Mouse (Mus musculus) telencephalon, adult 2 months (tissue): ENCODE measurements around the gene Pde6d.
"Not testable (repeated sequence)": the region's sequence is repeated elsewhere in the genome, so short reads cannot be mapped to it uniquely, and the experiment has no call there.

Source experiments
- DNase-seq: peaks from one replicate; pipeline ENCODE4 v3.0.0-alpha.2; 2011; ENCODE audit warnings: low read depth, low spot score

The Pde6d gene

DNA sequence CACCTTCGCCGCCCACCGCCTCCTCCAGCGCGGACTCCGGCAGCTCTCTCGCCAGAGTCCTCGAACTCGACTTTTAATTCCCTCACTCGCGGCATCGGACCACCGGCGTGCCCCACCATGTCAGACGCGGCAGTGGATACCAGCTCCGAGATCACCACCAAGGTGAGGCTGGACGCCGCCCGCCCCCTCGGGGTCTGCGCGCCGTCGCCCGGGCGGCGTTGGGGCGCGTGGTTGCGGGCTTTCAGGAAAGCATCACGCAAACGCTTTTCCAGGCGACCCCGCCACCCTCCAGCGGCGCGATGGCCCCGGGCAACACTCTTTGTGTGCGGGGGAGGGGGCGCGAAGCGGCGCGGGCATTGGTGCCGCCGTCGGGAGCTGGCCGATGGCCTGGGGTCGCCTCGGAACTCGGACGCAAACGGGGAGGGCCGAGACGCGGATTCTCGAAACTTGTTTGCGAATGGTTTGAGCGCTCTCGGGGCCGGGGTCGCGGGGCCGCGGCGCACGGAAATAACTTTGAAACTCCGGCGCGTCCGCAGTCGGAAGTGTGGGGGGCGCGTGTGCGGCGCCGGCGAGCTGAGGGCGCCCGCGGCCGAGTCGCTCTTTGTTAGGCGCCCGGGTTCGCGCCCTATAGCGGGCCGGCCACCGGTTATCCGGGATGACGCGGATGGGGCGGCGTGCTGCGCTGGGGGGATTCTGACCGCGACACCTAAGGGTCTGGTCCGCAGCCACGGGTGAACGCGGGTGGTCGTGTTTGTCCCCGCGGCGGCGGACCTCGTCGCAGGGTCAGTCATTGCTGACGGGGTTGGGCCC lies 55.4 kb downstream of the Pde6d start:
- no peak for DNase-seq

DNA sequence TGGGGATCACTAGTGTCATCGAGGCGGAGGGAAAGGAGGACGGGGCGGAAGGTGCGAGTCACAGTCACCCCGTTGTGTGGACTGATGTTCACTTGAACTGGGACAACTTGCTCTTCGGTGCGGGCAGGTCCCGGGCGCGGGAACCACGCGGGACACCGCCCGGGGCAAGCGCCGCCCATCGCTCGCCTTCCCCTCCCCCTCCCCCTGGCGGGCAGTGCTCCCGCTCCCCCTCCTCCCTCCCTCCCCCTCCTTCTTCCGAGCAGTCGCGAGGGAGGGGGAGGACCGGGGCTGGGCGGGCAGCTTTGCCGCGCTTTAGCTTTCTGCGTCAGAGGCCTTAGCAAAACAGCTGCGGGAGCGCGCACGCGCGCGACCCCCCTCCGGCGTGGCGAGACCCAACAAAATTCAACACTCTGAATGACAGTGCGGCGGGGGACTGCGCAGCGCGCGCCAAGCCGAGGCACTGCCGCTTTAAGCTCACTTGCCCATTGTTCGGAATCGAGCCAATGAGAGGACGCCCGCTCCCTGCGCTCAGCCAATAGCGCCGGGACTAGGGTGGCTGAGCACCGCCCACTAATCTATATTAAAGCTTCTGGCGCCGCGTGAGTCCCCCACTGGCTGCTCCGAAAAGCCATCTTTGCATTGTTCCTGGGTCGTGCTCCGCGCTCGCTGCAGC lies 56.2 kb downstream of the Pde6d start, which contains the start of gene Ptma:
TSS of gene Ptma (plus strand) at position 611 of the 673 bp plus-strand sequence.
- DNase-seq: peak; percentile 99

DNA sequence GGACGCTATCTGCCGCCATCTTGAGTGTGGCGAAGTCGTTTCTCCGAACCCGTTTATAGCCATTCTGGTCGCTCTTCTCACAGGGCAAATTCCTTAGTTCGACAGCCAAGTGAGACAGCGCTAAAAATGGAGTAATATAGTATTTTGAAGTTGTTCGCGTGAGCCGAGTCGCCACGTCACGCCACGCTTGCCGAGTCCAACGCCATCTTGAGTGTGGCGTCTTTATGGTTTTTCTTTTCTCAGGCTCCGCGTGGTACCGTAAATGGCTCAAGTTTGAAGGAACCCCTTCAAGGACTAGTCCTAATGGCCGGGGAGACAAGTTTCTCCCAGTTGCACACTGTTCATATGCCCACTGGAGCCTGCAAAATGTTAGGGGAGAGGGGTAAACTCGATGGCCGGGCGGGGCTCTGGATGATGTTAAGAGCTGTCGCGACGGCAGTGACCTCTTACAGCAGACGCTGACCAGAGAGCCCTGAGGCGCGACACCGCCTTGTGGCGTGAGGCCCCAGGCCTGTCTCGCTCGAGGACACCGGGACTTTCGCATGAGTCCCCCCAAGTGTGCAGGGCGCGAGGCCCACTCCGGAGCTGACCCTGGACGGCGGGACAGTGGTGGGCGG lies 56.8 kb downstream of the Pde6d start:
- DNase-seq: no peak

DNA sequence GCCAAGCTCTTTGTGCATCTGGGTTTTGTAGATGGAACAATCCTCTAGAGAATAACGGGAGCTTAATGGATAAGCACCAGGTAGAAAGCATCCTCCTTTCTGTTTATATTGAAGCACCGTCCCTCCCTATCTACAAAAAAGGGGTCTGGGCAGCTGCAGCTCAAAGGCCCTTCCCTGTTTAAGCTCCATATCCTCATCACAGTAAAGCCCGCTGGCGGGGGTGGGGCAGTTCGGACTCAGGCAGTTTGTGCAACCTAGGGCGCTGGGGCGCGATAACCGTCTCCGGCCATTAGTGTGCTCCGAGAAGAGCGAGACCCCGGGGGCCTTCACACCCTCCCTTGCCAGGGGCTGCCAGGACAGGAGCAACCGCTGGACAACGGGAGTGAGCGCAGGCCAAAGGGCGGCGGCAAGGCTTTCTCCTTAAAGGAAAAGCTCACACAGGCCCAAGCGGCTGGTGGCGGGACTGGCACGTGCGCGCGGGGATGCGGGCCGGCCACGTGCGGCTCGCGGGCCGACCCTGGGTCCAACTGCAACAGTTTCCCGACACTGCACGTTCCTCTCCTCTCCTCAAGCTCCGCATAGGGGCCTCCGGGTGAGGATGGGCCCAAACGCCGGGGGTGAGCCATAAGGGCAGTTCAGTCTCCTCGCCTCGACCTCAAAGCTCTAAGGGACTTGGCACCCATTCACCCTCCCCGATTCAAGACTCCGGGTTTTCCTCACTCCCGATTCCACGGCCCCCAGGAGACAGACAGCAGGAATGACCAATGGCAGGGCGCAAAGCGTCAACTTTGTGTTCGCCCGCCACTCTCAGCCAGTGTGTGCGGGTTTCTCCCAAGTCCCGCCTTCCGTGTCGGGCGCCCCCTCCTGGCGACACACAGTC lies 57.6 kb downstream of the Pde6d start:
- DNase-seq: peak; percentile 99

DNA sequence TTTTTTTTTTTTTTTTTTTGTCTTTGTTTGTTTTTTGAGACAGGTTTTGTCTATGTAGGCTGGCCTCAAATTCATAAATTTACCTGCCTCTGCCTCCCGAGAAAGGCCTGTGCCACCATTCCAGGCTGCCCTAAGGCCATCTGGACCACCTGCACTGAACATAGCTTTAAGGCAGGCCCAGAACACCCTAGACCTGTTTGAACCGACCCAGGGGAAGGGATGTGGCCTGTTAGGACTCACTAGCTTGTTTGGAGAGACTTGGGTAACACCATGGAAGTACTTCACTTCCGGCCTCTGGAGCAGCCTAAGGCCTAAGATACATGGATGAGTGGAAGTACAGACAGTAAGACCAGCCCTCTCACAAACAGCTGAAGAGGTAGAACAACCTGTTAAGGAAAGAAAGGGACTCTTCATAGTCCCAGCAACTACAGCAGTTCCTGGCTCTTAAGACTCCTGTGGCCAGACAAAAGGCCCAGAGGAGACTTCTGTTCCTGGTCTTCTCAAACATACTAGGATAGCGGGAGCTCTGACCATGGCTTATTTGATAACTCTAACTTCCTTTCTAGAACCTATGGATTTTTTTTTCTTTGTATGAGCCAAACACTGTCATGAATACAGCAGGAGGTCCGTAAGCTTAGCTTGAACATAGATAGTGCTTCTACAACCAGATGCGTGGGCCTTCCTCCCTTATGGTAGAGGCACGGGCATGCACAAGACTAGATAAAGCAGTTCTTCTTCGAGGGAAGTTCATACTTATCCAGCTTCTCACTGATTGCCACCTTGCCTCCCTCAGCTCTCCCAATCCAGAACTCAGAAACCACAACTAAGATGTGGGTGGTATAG lies 58.4 kb downstream of the Pde6d start:
- no peak for DNase-seq

DNA sequence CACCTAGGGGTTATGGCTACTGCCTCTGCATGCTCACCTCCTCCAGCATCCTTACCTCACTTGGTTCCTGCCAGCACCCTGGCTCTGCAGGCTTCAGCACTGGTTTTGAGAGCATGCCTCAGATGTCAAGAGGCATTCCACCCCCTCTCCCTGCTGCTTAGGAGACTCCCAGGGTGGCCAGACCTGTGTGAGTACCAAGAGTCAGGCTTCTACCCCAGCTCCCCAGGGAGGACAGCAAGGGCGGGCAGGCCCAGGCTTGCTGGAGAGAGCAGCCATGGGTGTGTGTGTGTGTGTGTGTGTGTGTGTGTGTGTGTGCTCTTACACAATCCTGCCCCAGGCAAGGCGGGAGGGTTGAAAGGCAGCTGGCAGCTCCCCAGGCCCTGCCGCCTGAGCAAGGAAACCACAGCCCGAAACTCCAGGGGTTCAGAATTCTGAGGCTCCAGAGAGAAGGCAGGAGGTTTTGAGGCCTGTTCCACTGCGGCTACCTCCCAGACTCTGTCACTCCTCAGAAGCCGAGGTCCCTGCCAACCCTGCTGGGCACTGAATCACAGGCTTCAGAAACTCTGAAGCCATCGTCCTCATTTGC lies 60.0 kb downstream of the Pde6d start:
- no peak for DNase-seq

DNA sequence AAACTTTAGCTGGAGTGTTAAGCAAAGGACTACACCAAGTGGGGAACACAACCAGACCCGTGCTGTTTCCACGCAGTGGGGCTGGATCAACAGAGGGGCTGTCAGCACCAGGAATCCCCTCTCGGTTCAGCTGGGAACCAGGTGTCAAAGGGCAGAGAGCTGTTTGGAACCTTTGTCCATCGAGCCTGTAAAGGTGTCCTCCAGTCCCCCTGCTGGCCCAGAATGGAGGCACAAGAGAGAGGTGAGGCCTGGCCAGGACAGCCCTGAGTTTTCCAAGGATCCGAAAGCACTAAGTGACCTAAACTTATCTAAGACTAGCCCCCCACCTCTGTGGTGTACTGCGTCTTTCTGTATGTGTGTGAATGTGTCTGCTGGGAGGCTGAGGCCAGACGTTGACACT lies 62.1 kb downstream of the Pde6d start:
- DNase-seq: no peak

DNA sequence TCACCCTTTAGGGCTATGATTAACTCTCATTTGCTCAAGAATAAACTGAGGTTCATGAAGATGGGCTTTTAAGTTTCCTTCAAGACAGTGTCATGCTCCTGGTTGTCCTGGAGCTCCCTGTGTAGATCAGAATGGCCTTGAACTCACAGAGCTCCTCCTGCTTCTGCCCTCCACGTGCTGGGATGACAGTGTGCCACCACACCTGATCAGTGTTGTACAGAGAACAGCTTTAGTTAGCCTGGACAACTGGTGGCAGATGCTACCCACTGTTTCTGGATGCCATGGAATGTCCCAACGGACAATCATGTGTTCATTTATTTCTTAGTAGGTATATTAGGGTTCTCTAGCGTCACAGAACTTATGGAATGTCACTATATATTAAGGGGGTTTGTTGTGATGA lies 65.4 kb downstream of the Pde6d start:
- no peak for DNase-seq

DNA sequence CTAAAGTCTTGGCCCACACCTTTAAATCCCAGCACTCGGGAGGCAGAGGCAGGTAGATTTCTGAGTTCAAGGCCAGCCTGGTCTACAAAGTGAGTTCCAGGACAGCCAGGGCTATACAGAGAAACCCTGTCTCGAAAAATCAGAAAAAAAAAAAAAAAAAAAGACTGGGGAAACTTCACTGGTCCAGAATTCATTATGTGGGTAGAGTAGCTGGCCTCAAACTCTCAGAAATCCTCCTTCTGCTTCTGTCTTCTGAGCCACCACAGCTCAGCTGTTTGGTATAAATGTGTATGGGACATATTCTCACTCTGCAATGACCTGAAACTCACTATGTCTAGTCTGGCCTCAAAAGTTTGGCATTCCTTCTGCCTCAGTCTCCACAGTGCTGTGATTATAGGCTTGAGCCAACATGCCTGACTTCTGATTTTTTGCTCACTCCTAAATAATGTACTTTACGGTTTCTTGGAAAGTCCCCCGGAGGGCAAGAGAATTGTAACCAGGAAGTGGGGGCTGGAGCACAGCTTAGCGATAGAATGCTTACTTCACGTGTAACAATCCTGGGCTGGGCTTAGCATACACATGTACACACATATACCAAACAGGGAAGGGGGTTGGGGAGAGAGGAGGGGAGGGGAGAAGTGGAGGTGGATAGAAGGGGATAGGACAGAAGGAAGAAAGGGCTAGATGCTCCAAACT lies 66.6 kb downstream of the Pde6d start:
- no peak for DNase-seq

DNA sequence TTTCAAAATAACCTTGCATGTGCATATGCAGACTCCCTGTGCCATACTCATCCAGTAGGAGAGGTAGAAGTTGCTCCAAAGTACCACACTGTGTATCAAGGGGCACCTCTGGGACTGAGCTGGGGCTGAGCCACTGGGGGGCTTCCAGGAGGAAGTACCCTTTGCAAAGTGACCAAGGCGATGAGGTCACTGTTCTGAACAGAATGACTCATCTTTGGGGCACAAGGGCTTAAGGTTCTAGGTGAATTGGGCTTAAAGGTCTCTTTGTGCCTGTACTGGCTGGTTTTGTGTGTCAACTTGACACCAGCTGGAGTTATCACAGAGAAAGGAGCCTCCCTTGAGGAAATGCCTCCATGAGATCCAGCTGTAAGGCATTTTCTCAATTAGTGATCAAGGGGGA lies 69.4 kb downstream of the Pde6d start:
- not testable (repeated sequence) for DNase-seq

DNA sequence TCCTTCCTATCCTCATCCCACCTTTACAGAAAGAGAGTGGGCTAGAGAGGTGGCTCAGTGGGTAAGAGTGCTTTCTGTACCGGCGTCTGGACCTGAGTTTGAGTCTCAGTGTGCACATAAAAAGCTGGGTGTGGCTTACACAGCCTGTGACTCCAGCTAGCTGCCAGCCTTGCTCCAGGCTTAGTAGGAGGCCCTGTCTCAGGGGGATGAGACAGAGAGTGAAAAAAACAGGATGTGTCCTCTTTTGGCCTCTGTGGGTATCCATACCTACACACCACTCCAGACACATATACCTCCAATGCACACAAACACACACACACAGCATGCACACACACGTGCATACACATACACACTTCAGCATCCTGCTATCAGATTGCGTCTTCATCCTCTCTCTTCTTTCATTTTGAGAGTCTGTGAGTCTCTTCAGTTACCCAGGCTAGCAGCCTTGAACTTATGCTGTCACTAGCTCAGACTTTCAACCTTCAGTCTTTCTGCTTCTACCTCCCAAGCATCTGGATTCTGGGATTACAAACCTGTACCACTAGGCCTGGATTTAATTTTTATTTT lies 70.2 kb downstream of the Pde6d start:
- DNase-seq: no peak

DNA sequence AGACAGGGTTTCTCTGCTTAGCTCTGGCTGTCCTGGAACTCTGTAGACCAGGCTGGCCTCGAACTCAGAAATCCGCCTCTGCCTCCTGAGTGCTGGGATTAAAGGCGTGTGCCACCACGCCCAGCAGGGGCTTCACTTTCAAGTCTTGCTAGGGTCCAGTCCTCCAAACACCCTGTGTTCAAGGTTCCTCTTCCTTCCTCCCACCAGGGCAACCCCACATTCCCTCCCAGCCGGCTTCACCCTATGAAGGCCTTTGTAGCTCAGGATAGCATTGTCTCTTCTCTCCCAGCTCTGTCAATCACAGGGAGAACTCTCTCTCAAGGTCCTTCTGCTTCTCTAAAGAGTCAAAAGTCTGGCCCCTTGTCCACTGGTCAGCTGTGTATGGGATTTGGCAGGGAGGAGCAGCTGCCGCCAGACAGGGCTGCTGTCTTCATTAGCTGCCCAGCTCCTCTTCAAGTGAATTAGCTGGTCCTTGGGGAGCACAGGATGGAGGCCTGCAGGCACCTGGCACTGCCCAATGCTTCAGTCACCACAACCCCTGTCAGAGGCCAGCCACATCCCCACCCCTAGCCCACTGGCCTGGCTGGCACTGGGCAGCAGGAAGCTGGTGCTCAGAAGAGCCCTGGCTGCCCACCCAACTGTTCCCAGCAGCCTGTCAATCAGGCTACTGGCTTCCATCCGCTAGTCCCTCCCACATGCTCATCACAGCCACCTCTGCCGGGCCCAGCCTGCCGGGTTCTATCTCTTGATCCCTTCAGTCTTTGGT lies 71.6 kb downstream of the Pde6d start:
- no peak for DNase-seq

DNA sequence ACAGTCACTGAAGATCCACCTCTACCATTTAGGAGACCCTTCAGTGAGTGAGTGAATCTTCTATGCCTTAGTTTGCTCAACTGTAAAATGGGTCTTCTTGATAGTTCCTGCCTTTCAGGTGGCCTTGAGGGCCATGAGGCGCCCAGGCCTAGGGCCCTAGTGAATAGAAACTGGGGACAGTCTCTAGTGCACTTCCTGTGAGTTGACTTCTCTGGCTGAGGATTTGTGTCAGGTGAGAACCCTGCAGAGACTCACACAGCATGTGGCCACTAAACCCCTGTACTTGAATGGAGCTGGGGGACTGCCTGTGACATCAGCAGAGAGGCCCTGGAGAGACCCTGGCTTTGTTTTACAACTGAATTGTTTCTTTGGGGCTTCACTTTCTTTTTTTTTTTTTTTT lies 72.2 kb downstream of the Pde6d start:
- no peak for DNase-seq

DNA sequence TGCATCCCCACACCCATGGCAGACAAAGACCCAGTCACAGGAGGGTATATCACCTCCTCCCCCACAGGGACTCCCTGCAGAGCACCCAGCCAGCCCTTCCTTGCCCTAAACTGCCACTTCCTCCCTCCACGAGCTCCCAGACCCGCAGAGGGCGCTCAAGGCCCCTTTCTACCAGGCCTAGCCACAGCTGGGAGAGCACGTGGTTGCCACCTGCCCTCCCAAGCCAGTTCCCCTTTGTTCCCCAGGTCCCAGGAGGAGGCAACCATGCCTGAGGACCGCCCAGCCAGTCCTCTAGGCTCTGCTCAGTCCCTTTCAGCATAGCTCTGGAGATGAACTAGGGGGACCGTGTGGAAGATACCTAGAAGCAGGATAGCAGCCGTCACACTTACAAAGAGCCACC lies 73.0 kb downstream of the Pde6d start:
- no peak for DNase-seq

DNA sequence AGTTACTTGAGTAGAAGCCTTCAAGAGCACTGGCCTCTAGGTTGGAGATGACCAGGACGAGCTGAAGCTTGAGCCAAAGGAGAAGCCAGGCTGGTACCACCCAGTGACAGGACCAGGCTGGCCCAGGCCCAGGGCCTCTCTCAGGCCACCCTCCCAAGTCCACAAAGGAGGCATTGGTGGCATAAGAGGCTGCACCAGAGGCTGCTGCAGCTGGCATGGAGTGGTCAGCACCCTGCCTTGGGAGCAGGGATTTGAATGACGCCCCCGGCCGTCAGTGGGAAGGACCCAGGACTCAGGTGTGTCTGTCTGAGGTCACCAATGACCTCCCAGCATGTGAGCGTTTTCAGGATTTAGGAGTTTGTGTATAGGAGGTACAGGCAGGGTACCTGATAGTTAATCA lies 74.6 kb downstream of the Pde6d start:
- DNase-seq: no peak

DNA sequence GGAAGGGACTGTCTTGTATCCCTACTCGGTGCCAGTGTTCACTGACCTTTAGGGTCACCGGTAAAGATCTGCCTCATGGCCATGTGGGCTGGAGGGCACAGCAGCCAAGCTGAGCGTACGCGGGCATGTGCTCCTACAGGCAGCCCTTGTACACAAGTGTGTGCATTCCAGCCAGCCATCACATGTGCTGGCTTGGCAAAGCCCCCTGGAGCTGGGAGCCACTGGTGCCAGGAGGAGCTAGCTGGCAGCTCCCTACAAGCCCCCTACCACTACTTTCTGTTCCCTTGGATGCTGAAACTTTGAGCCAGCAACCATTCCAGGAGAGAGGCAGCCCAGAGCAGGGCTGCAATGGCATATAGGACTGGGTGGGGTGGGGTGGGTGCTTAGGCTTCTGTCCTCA lies 76.0 kb downstream of the Pde6d start:
- no peak for DNase-seq

DNA sequence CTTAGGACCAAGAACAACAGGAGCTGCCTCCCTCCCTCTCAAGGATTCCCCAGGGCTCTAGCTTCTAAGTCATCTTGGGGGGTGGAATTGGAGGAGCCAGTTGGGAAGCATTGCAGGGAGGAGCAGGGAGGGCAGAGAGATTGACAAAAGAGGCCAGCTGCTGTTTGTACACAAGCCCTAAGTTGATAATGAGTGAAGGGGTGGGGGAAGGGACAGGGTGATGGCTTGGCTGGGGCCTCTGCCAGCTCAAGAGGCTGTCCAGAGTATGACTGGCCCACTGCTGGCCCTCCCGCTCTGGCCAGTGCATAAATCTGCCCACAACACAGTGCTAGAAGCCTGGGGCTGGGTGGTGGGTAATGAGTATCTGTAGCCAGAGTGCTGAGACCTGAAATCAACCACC lies 77.0 kb downstream of the Pde6d start:
- DNase-seq: no peak

DNA sequence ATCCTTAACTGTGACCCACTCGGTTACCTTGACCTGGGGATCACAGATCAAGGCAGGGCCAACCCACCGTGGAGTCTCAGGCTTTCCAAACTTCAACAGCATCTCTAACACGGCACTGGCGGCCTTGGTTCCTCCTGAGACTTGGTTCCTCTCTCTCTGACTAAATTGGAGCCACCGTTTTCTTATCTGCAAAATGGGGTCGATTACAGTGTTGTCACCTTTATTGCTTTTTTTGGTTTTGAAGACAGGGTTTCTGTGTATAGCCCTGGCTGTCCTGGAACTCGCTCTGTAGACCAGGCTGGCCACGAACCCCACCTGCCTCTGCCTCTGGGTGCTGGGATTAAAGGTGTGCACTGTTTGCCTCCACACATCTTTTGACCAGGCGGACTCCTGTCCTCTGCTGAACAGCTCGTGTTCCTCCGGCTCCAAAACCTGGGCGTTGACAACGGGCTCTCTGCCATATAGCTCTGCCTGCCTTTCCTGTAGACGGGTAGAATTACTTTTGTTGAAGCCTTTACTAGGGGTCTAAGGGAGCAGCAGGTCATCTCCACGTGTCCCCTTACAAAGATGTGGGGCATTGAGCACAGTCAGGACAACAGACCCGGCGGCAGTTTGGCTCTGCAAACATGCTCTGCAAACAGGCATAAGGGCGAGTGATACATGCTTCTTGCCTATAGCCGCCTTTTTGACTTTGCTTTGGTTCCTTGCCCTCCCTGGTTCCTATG lies 77.6 kb downstream of the Pde6d start:
- DNase-seq: no peak
